ENCODE assay signal across 9 mouse cellular contexts in genomic region chr12:25703023-25703400, GRCm38 (mm10).
A peak's percentile ranks its signal among the peaks of the same experiment; 100 is the strongest.
DNase-seq lines count a peak whose midpoint lies in the region; ATAC-seq and TF ChIP-seq lines count a peak whose summit lies in the region.
"Had no signal": no experiment of that assay in that cellular context is flagged by ENCODE, and none has a peak within 500 bp of the region (broad histone marks: within the 10 kb centered on the region; RNA-seq: fewer than 3 reads in every experiment).

No protein-coding gene starts in this region.

- no peaks in the 10 kb centered on the region for H3K27me3 ChIP-seq in kidney, postnatal 0 days (ENCODE audit: insufficient read depth, low read length)
- H3K27me3 ChIP-seq in forebrain, embryonic 10.5 days (ENCODE audit: poor library complexity, severe bottlenecking), result peaks cover 5% of the 10 kb centered on the region; the same call in 1 of the 2 replicates
- no peaks in the 10 kb centered on the region for H3K27me3 ChIP-seq in intestine, embryonic 14.5 days (replicated peaks; ENCODE audit: control insufficient read depth, insufficient read depth, low read length)
- no peaks in the 10 kb centered on the region for H3K27me3 ChIP-seq in neural tube, embryonic 13.5 days

- H3K4me3 ChIP-seq in kidney, postnatal 0 days (replicated peaks; ENCODE audit: low read depth, low read length), result peak overlapping the region; percentile 17; the same call in 1 of the 2 replicates
- H3K4me3 ChIP-seq in forebrain, embryonic 10.5 days, result peak overlapping the region; percentile 42
- H3K4me3 ChIP-seq in intestine, embryonic 14.5 days (ENCODE audit: low read depth, low read length), result peak overlapping the region; percentile 11; the same call in 1 of the 2 replicates
- peak overlapping the region; percentile 20 for H3K4me3 ChIP-seq in neural tube, embryonic 13.5 days

- H3K4me1 ChIP-seq in kidney, postnatal 0 days (replicated peaks; ENCODE audit: insufficient read depth, low read length), result no peaks in the 10 kb centered on the region
- peaks cover 15% of the 10 kb centered on the region for H3K4me1 ChIP-seq in forebrain, embryonic 10.5 days
- no peaks in the 10 kb centered on the region for H3K4me1 ChIP-seq in intestine, embryonic 14.5 days (replicated peaks; ENCODE audit: control insufficient read depth, insufficient read depth, low read length)
- peaks cover 12% of the 10 kb centered on the region for H3K4me1 ChIP-seq in neural tube, embryonic 13.5 days (replicated peaks)

- no peaks in the 10 kb centered on the region for H3K9me3 ChIP-seq in kidney, postnatal 0 days (replicated peaks; ENCODE audit: low read length)
- no peaks in the 10 kb centered on the region for H3K9me3 ChIP-seq in forebrain, embryonic 10.5 days
- H3K9me3 ChIP-seq in intestine, embryonic 14.5 days (ENCODE audit: control insufficient read depth, low read length), result no peaks in the 10 kb centered on the region
- H3K9me3 ChIP-seq in neural tube, embryonic 13.5 days, result no peaks in the 10 kb centered on the region

- peak overlapping the region; percentile 52 for H3K4me2 ChIP-seq in kidney, postnatal 0 days (ENCODE audit: low read length)
- H3K4me2 ChIP-seq in intestine, embryonic 14.5 days (ENCODE audit: low read length), result peak overlapping the region; percentile 42
- H3K4me2 ChIP-seq in neural tube, embryonic 13.5 days, result peak overlapping the region; percentile 54

- peak; percentile 1 for DNase-seq in kidney, postnatal 0 days (ENCODE audit: low spot score)
- no peak for DNase-seq in kidney, postnatal 25 days
- DNase-seq in forebrain, embryonic 10.5 days (ENCODE audit: extremely low spot score, low spot score), result no peak
- DNase-seq in intestine, embryonic 14.5 days (ENCODE audit: low spot score), result no peak
- no peak for DNase-seq in testis, postnatal 14 days (ENCODE audit: low spot score)
- no peak for DNase-seq in frontal cortex, postnatal 25 days (ENCODE audit: low spot score in 2 of 2)
- DNase-seq in ovary, postnatal 14 days (ENCODE audit: low spot score), result no peak
- DNase-seq: lung, postnatal 10 days had no signal

- H3K9ac ChIP-seq in kidney, postnatal 0 days (ENCODE audit: low read depth, low read length), result 0 out of 2 replicates have a peak overlapping the region, but pooled peaks have one; percentile 18
- H3K9ac ChIP-seq in intestine, embryonic 14.5 days (ENCODE audit: low read length), result no peak overlapping the region
- H3K9ac ChIP-seq in neural tube, embryonic 13.5 days, result peak overlapping the region; percentile 54

- WGBS in kidney, postnatal 0 days, result 16% methylated on average over 6 of the region's 6 CpGs
- WGBS in forebrain, embryonic 10.5 days, result 17% methylated on average over 6 of the region's 6 CpGs
- WGBS in intestine, embryonic 14.5 days, result 19% methylated on average over 6 of the region's 6 CpGs
- WGBS in neural tube, embryonic 13.5 days, result 11% methylated on average over 6 of the region's 6 CpGs

- H3K27ac ChIP-seq in kidney, postnatal 0 days, result no peak overlapping the region
- H3K27ac ChIP-seq in forebrain, embryonic 10.5 days, result peak overlapping the region; percentile 76
- no peak overlapping the region for H3K27ac ChIP-seq in intestine, embryonic 14.5 days (ENCODE audit: low read depth)
- no peak overlapping the region for H3K27ac ChIP-seq in neural tube, embryonic 13.5 days (replicated peaks)

- ATAC-seq in kidney, postnatal 0 days (replicated peaks; ENCODE audit: low FRiP score, low read depth), result no peak
- ATAC-seq in intestine, embryonic 14.5 days (replicated peaks; ENCODE audit: low FRiP score, low TSS enrichment, low read depth), result no peak
- ATAC-seq in neural tube, embryonic 13.5 days (ENCODE audit: low read depth), result peak; percentile 50; the same call in 1 of the 2 replicates

- no peaks in the 10 kb centered on the region for H3K36me3 ChIP-seq in kidney, postnatal 0 days (ENCODE audit: insufficient read depth, low read length)
- no peaks in the 10 kb centered on the region for H3K36me3 ChIP-seq in forebrain, embryonic 10.5 days (replicated peaks)
- no peaks in the 10 kb centered on the region for H3K36me3 ChIP-seq in intestine, embryonic 14.5 days (ENCODE audit: control insufficient read depth, insufficient read depth, low read length)
- no peaks in the 10 kb centered on the region for H3K36me3 ChIP-seq in neural tube, embryonic 13.5 days

- no peak for TF ChIP-seq CTCF in kidney, postnatal 0 days (IDR thresholded peaks at IDR 0.05; ENCODE audit: low read depth)
